Mouse (Mus musculus): ENCODE measurements around the gene Mb. TPM values are rescaled to one million over a fixed set of nuclear protein-coding genes. Genes with fewer than 3 reads are reported as not detected.

The Mb gene
- polyA plus RNA-seq, 1 experiment, result not detected

- Histone ChIP-seq H3K27me3 (replicated peaks) (peaks cover 48% of the 10 kb centered on the region), H3K9me3 (0 out of 2 replicates have a peak, but pooled peaks cover 2% of the 10 kb centered on the region), H3K36me3 (replicated peaks; ENCODE audit: low read length) (no peaks in the 10 kb centered on the region), H3K4me3 (replicated peaks) (no peak overlapping the region), H3K4me1 (no peaks in the 10 kb centered on the region)
- no peak for TF ChIP-seq GATA1 (IDR thresholded peaks at IDR 0.05; ENCODE audit: borderline replicate concordance, low read length)
- no peak for TF ChIP-seq FLI1 (IDR thresholded peaks at IDR 0.05; ENCODE audit: low read length)
Observed at GRCm38 (mm10) chr15:77052176-77052575, 1.7 kb upstream of the Mb start.

- Histone ChIP-seq H3K9me3 (peaks cover 9% of the 10 kb centered on the region), H3K36me3 (replicated peaks; ENCODE audit: low read length) (no peaks in the 10 kb centered on the region), H3K4me3 (replicated peaks) (no peak overlapping the region), H3K27me3 (replicated peaks) (peaks cover 56% of the 10 kb centered on the region), H3K4me1 (0 out of 2 replicates have a peak, but pooled peaks cover 2% of the 10 kb centered on the region)
- TF ChIP-seq FLI1 (IDR thresholded peaks at IDR 0.05; ENCODE audit: low read length), result no peak
- TF ChIP-seq GATA1 (IDR thresholded peaks at IDR 0.05; ENCODE audit: borderline replicate concordance, low read length), result no peak
Observed at GRCm38 (mm10) chr15:77045609-77046008, 4.9 kb downstream of the Mb start.

- Histone ChIP-seq H3K9me3 (peaks cover 10% of the 10 kb centered on the region), H3K36me3 (replicated peaks; ENCODE audit: low read length) (no peaks in the 10 kb centered on the region), H3K4me3 (replicated peaks) (no peak within 1 kb of the TSS), H3K27me3 (replicated peaks) (peaks cover 63% of the 10 kb centered on the region), H3K4me1 (peaks cover 6% of the 10 kb centered on the region; the same call in 1 of the 2 replicates)
- TF ChIP-seq FLI1 (IDR thresholded peaks at IDR 0.05; ENCODE audit: low read length) (no peak), GATA1 (IDR thresholded peaks at IDR 0.05; ENCODE audit: borderline replicate concordance, low read length) (no peak)
Observed at GRCm38 (mm10) chr15:77044597-77045320, 5.7 kb downstream of the Mb start, which contains the start of gene Apol6. TSS of gene Apol6 (plus strand) at chr15:77044729.

- no peak for TF ChIP-seq GATA1 (IDR thresholded peaks at IDR 0.05; ENCODE audit: borderline replicate concordance, low read length)
- TF ChIP-seq FLI1 (IDR thresholded peaks at IDR 0.05; ENCODE audit: low read length), result no peak
- H3K27me3 ChIP-seq (replicated peaks), result peaks cover 74% of the 10 kb centered on the region
- H3K4me3 ChIP-seq (replicated peaks), result no peak overlapping the region
- H3K36me3 ChIP-seq (replicated peaks; ENCODE audit: low read length), result no peaks in the 10 kb centered on the region
- H3K9me3 ChIP-seq, result peaks cover 5% of the 10 kb centered on the region; the same call in 1 of the 2 replicates
- peaks cover 6% of the 10 kb centered on the region; the same call in 1 of the 2 replicates for H3K4me1 ChIP-seq
Observed at GRCm38 (mm10) chr15:77040784-77041183, 9.7 kb downstream of the Mb start.

- TF ChIP-seq GATA1 (IDR thresholded peaks at IDR 0.05; ENCODE audit: borderline replicate concordance, low read length) (no peak), FLI1 (IDR thresholded peaks at IDR 0.05; ENCODE audit: low read length) (no peak)
- peaks cover 6% of the 10 kb centered on the region; the same call in 1 of the 2 replicates for H3K4me1 ChIP-seq
- peaks cover 72% of the 10 kb centered on the region for H3K27me3 ChIP-seq (replicated peaks)
- H3K9me3 ChIP-seq, result peaks cover 5% of the 10 kb centered on the region; the same call in 1 of the 2 replicates
- H3K36me3 ChIP-seq (replicated peaks; ENCODE audit: low read length), result no peaks in the 10 kb centered on the region
- H3K4me3 ChIP-seq (replicated peaks), result no peak overlapping the region
Observed at GRCm38 (mm10) chr15:77039211-77039700, 11.2 kb downstream of the Mb start.

GRCm38 (mm10) chr15:77037278-77038161 lies 12.9 kb downstream of the Mb start:
- Histone ChIP-seq H3K4me3 (replicated peaks) (no peak overlapping the region), H3K9me3 (peaks cover 5% of the 10 kb centered on the region; the same call in 1 of the 2 replicates), H3K4me1 (peaks cover 6% of the 10 kb centered on the region; the same call in 1 of the 2 replicates), H3K27me3 (replicated peaks) (peaks cover 74% of the 10 kb centered on the region), H3K36me3 (replicated peaks; ENCODE audit: low read length) (no peaks in the 10 kb centered on the region)
- TF ChIP-seq FLI1 (IDR thresholded peaks at IDR 0.05; ENCODE audit: low read length) (no peak), GATA1 (IDR thresholded peaks at IDR 0.05; ENCODE audit: borderline replicate concordance, low read length) (no peak)

GRCm38 (mm10) chr15:77036989-77037277 lies 13.5 kb downstream of the Mb start:
- no peak overlapping the region for H3K4me3 ChIP-seq (replicated peaks)
- peaks cover 6% of the 10 kb centered on the region; the same call in 1 of the 2 replicates for H3K4me1 ChIP-seq
- no peaks in the 10 kb centered on the region for H3K36me3 ChIP-seq (replicated peaks; ENCODE audit: low read length)
- peaks cover 5% of the 10 kb centered on the region; the same call in 1 of the 2 replicates for H3K9me3 ChIP-seq
- peaks cover 75% of the 10 kb centered on the region for H3K27me3 ChIP-seq (replicated peaks)
- no peak for TF ChIP-seq FLI1 (IDR thresholded peaks at IDR 0.05; ENCODE audit: low read length)
- TF ChIP-seq GATA1 (IDR thresholded peaks at IDR 0.05; ENCODE audit: borderline replicate concordance, low read length), result no peak

- Histone ChIP-seq H3K36me3 (replicated peaks; ENCODE audit: low read length) (no peaks in the 10 kb centered on the region), H3K27me3 (replicated peaks) (peaks cover 76% of the 10 kb centered on the region), H3K4me1 (peaks cover 6% of the 10 kb centered on the region; the same call in 1 of the 2 replicates)
Observed at GRCm38 (mm10) chr15:77036320-77036988, 14.0 kb downstream of the Mb start.

GRCm38 (mm10) chr15:77035643-77036042 lies 14.8 kb downstream of the Mb start:
- H3K27me3 ChIP-seq (replicated peaks), result peaks cover 77% of the 10 kb centered on the region
- no peak for TF ChIP-seq GATA1 (IDR thresholded peaks at IDR 0.05; ENCODE audit: borderline replicate concordance, low read length)
- TF ChIP-seq FLI1 (IDR thresholded peaks at IDR 0.05; ENCODE audit: low read length), result no peak

More at GRCm38 (mm10) chr15:77036320-77036988, 14.0 kb downstream of the Mb start:
- Histone ChIP-seq H3K4me3 (replicated peaks) (no peak overlapping the region), H3K9me3 (peaks cover 5% of the 10 kb centered on the region; the same call in 1 of the 2 replicates)
- TF ChIP-seq FLI1 (IDR thresholded peaks at IDR 0.05; ENCODE audit: low read length), result no peak
- TF ChIP-seq GATA1 (IDR thresholded peaks at IDR 0.05; ENCODE audit: borderline replicate concordance, low read length), result no peak

More at GRCm38 (mm10) chr15:77035643-77036042, 14.8 kb downstream of the Mb start:
- Histone ChIP-seq H3K36me3 (replicated peaks; ENCODE audit: low read length) (no peaks in the 10 kb centered on the region), H3K4me3 (replicated peaks) (no peak overlapping the region), H3K9me3 (peaks cover 2% of the 10 kb centered on the region; the same call in 1 of the 2 replicates), H3K4me1 (peaks cover 5% of the 10 kb centered on the region; the same call in 1 of the 2 replicates)

All from megakaryocyte, embryonic 14.5 days (primary cell).